In genomic region chr1:181937064-181937463, GRCm38 (mm10) we compare ENCODE assay signal across 22 mouse cellular contexts.
"Had no signal": no experiment of that assay in that cellular context is flagged by ENCODE, and none has a peak within 500 bp of the region (broad histone marks: within the 10 kb centered on the region; RNA-seq: fewer than 3 reads in every experiment).

No protein-coding gene starts in this region.

- DNase-seq: gastrocnemius, postnatal 14 days; gastrocnemius, postnatal 36 days; heart, postnatal 10 days; kidney, adult 18-20 months; kidney, adult 8-10 months; kidney, postnatal 10 days; kidney, postnatal 25 days; kidney, postnatal 4 days; liver; liver, embryonic 13.5 days; liver, postnatal 0 days had no signal

- H3K36me3 ChIP-seq: hindbrain, embryonic 13.5 days; hindbrain, embryonic 15.5 days; liver, embryonic 13.5 days; liver, embryonic 15.5 days had no signal

- ATAC-seq: hindbrain, postnatal 0 days; intestine, embryonic 16.5 days; liver, postnatal 0 days had no signal

- H3K27me3 ChIP-seq: hindbrain, embryonic 13.5 days; hindbrain, embryonic 15.5 days; limb, embryonic 12.5 days; liver, embryonic 13.5 days; liver, embryonic 15.5 days had no signal

- H3K27ac ChIP-seq: hindbrain, embryonic 13.5 days; hindbrain, embryonic 15.5 days; hindbrain, postnatal 0 days; layer of hippocampus, adult 2 months; left cerebral cortex, adult 2 months; limb, embryonic 10.5 days; limb, embryonic 12.5 days; liver, embryonic 13.5 days; liver, embryonic 15.5 days had no signal

- H3K4me1 ChIP-seq: hindbrain, embryonic 13.5 days; limb, embryonic 10.5 days; limb, embryonic 12.5 days; liver, embryonic 13.5 days; liver, embryonic 15.5 days had no signal

- H3K4me2 ChIP-seq: heart, embryonic 11.5 days; hindbrain, embryonic 13.5 days; hindbrain, embryonic 15.5 days; limb, embryonic 12.5 days; liver, embryonic 11.5 days; liver, embryonic 13.5 days; liver, embryonic 15.5 days had no signal

- H3K4me3 ChIP-seq: hindbrain, embryonic 13.5 days; hindbrain, embryonic 15.5 days; layer of hippocampus, adult 2 months; left cerebral cortex, adult 2 months; limb, embryonic 10.5 days; limb, embryonic 12.5 days; liver, embryonic 13.5 days; liver, embryonic 15.5 days had no signal

- H3K9ac ChIP-seq: hindbrain, embryonic 13.5 days; hindbrain, embryonic 15.5 days; limb, embryonic 12.5 days; liver, embryonic 13.5 days; liver, embryonic 15.5 days; liver, postnatal 0 days had no signal

- H3K9me3 ChIP-seq: hindbrain, embryonic 13.5 days; hindbrain, embryonic 15.5 days; limb, embryonic 10.5 days; limb, embryonic 12.5 days; liver, embryonic 13.5 days; liver, embryonic 15.5 days had no signal
